Mouse (Mus musculus) bone marrow, adult 2 months (tissue): Measurements from ENCODE around the gene Stxbp2. TPM values are rescaled to one million over a fixed set of nuclear protein-coding genes. Genes with fewer than 3 reads are reported as not detected.

Experiments
- H3K27ac ChIP-seq: fragments of 200-500 bp; 2 replicates; pipeline ENCODE4 v1.5.1; 2012; ENCODE audit warnings: low read depth, mild to moderate bottlenecking, control low read depth, inconsistent platforms, low read length; ENCODE audit not compliant: control insufficient read depth, poor library complexity, insufficient read depth
- H3K4me1 ChIP-seq: fragments of 200-500 bp; 2 replicates; pipeline ENCODE4 v1.6.1; 2011; ENCODE audit warnings: low read length; ENCODE audit not compliant: control insufficient read depth, insufficient read depth
- H3K4me3 ChIP-seq: fragments of 200-500 bp; replicated peaks from 2 replicates; pipeline ENCODE3; 2011; ENCODE audit warnings: mild to moderate bottlenecking, low read depth, low read length, control low read depth; ENCODE audit not compliant: control insufficient read depth
- CTCF ChIP-seq: fragments of 200-500 bp; IDR thresholded peaks from 2 replicates; pipeline ENCODE4 v1.5.1; 2011; ENCODE audit warnings: low read length, control low read depth; ENCODE audit not compliant: control insufficient read depth, insufficient read depth
- POLR2A ChIP-seq: fragments of 200-500 bp; IDR thresholded peaks from 2 replicates; pipeline ENCODE4 v1.6.1; 2011; ENCODE audit warnings: low read depth, mild to moderate bottlenecking, control low read depth, low read length, borderline replicate concordance; ENCODE audit not compliant: control insufficient read depth
- WGBS: fragments of 180-500 bp; shearing (Covaris S2); methylation state at CpG from one replicate; pipeline ENCODE4 v1.1.7; 2018; 5-methylcytosine and 5-hydroxymethylcytosine counted together
- polyA plus RNA-seq: library from polyadenylated mRNA; stranded (reverse); fragments of >200 nt; gene quantifications from 2 replicates; pipeline ENCODE4 v1.2.4, GENCODE M21; 2011; ENCODE audit warnings: low replicate concordance; ENCODE audit not compliant: missing spikeins, insufficient read depth, insufficient read length

The Stxbp2 gene
- polyA plus RNA-seq, 1 experiment: 373 TPM

GRCm38 (mm10) chr8:3621199-3621970, 9.4 kb upstream of the Stxbp2 start, which contains the start of the genes Xab2 and Pet100:
Xab2 (minus strand) TSS chr8:3621316.
Pet100 (plus strand) TSS chr8:3621548.
- H3K4me1 ChIP-seq: peaks cover 1% of the 10 kb centered on the region; the same call in 1 of the 2 replicates
- TF ChIP-seq CTCF: no peak
- peak; percentile 84; the same call in 1 of the 2 replicates for TF ChIP-seq POLR2A
- peak within 1 kb of the TSS; percentile 93 for H3K4me3 ChIP-seq
- under 1% methylated on average over 37 of the region's 37 CpGs for WGBS
- peak within 1 kb of the TSS; percentile 5; the same call in 1 of the 2 replicates for H3K27ac ChIP-seq

GRCm38 (mm10) chr8:3622119-3622518, 8.6 kb upstream of the Stxbp2 start:
- H3K4me1 ChIP-seq: peaks cover 1% of the 10 kb centered on the region; the same call in 1 of the 2 replicates
- H3K27ac ChIP-seq: no peak overlapping the region
- peak overlapping the region; percentile 56 for H3K4me3 ChIP-seq
- TF ChIP-seq POLR2A (no peak), CTCF (no peak)
- WGBS: 62% methylated on average over 8 of the region's 8 CpGs

- peaks cover 1% of the 10 kb centered on the region; the same call in 1 of the 2 replicates for H3K4me1 ChIP-seq
- WGBS: 100% methylated on average over 1 of the region's 1 CpGs
- no peak within 1 kb of the TSS for H3K4me3 ChIP-seq
- TF ChIP-seq CTCF (no peak), POLR2A (no peak)
- no peak within 1 kb of the TSS for H3K27ac ChIP-seq
Observed at GRCm38 (mm10) chr8:3625445-3625844, 5.3 kb upstream of the Stxbp2 start, which contains the start of gene Pcp2. Pcp2 (minus strand) TSS chr8:3625545.

- TF ChIP-seq POLR2A: no peak
- TF ChIP-seq CTCF: no peak
- H3K27ac ChIP-seq: no peak overlapping the region
- peaks cover under 1% of the 10 kb centered on the region for H3K4me1 ChIP-seq
- H3K4me3 ChIP-seq: no peak overlapping the region
- WGBS: 2% methylated on average over 5 of the region's 5 CpGs
Observed at GRCm38 (mm10) chr8:3626971-3627370, 3.8 kb upstream of the Stxbp2 start.

- 0 out of 2 replicates have a peak, but pooled peaks have one; percentile 32 for TF ChIP-seq CTCF
- TF ChIP-seq POLR2A: no peak
- Histone ChIP-seq H3K4me1 (no peaks in the 10 kb centered on the region; the same call in none of the 2 replicates), H3K27ac (no peak overlapping the region), H3K4me3 (no peak overlapping the region)
- WGBS: 55% methylated on average over 5 of the region's 5 CpGs
Observed at GRCm38 (mm10) chr8:3628014-3628413, 2.7 kb upstream of the Stxbp2 start.

GRCm38 (mm10) chr8:3631478-3631875, 722 bp downstream of the Stxbp2 start:
- 4% methylated on average over 8 of the region's 8 CpGs for WGBS
- TF ChIP-seq POLR2A (0 out of 2 replicates have a peak, but pooled peaks have one; percentile 8), CTCF (no peak)
- peak overlapping the region; percentile 98 for H3K4me3 ChIP-seq
- no peaks in the 10 kb centered on the region; the same call in none of the 2 replicates for H3K4me1 ChIP-seq
- H3K27ac ChIP-seq: peak overlapping the region; percentile 77

GRCm38 (mm10) chr8:3645804-3646203, 15.0 kb downstream of the Stxbp2 start:
- H3K4me1 ChIP-seq: peaks cover 1% of the 10 kb centered on the region; the same call in 1 of the 2 replicates
- H3K27ac ChIP-seq: peak overlapping the region; percentile 84; the same call in 1 of the 2 replicates
- 9% methylated on average over 5 of the region's 5 CpGs for WGBS
- TF ChIP-seq CTCF: peak; percentile 78
- TF ChIP-seq POLR2A: no peak
- H3K4me3 ChIP-seq: no peak overlapping the region

GRCm38 (mm10) chr8:3646824-3647531, 16.2 kb downstream of the Stxbp2 start:
- 51% methylated on average over 6 of the region's 6 CpGs for WGBS
- H3K4me3 ChIP-seq: no peak overlapping the region
- H3K4me1 ChIP-seq: peaks cover 1% of the 10 kb centered on the region; the same call in 1 of the 2 replicates
- H3K27ac ChIP-seq: peak overlapping the region; percentile 84
- TF ChIP-seq CTCF (no peak), POLR2A (no peak)
